Mouse (Mus musculus) liver, embryonic 12.5 days (tissue): Measurements from ENCODE around the gene Gm13124. TPM values are rescaled to one million over a fixed set of nuclear protein-coding genes. Genes with fewer than 3 reads are reported as not detected.

Source experiments
- polyA plus RNA-seq: library from polyadenylated mRNA; unstranded; fragments of >200 nt; fragmentation: Nextera tagmentation; extraction: Ambion mirVana; gene quantifications from 2 replicates; pipeline ENCODE4 v1.2.1, GENCODE M21; 2016

Gm13124 gene
- polyA plus RNA-seq, 1 experiment from 2014 or later = not detected

Other genes starting within 250 kb of the Gm13124 start
- not detected in 2 replicates for gene Gm13128, start 234.9 kb downstream of the Gm13124 start, polyA plus RNA-seq
- gene Gm13119, start 207.2 kb downstream of the Gm13124 start, polyA plus RNA-seq = not detected in 2 replicates
- not detected in 2 replicates for gene Pramef20, start 187.2 kb downstream of the Gm13124 start, polyA plus RNA-seq
- gene Pramef12, start 156.7 kb downstream of the Gm13124 start, polyA plus RNA-seq = not detected in 2 replicates
- not detected in 2 replicates for gene 1700012P22Rik, start 126.4 kb downstream of the Gm13124 start, polyA plus RNA-seq
- not detected in 2 replicates for gene Gm9944, start 111.8 kb downstream of the Gm13124 start, polyA plus RNA-seq
- not detected in 2 replicates for gene Aadacl3, start 101.4 kb downstream of the Gm13124 start, polyA plus RNA-seq
- gene 9430007A20Rik, start 45.3 kb downstream of the Gm13124 start, polyA plus RNA-seq = not detected in 2 replicates
- not detected in 2 replicates for gene Aadacl4, start 48.6 kb upstream of the Gm13124 start, polyA plus RNA-seq
- not detected in 2 replicates for gene Gm436, start 121.2 kb upstream of the Gm13124 start, polyA plus RNA-seq
- gene Gm13178, start 156.3 kb upstream of the Gm13124 start, polyA plus RNA-seq = not detected in 2 replicates
- not detected in 2 replicates for gene Gm438, start 221.4 kb upstream of the Gm13124 start, polyA plus RNA-seq